Mouse (Mus musculus) embryonic facial prominence, embryonic 10.5 days (tissue): ENCODE measurements at regions not wholly inside any gene's neighbourhood (a gene's known extent, or its start where the extent isn't known, plus 50 kb on each side); places are given as distances from the start of the nearest gene placed in this dataset.
"Not testable (repeated sequence)": the region's sequence is repeated elsewhere in the genome, so short reads cannot be mapped to it uniquely, and the experiment has no call there.

Experiments used
- DNase-seq: peaks from one replicate; pipeline ENCODE4 v3.0.0-alpha.2; 2017; ENCODE audit warnings: low spot score
- H3K27ac ChIP-seq: fragments of 300-500 bp; sonication (generic); replicated peaks from 2 replicates; pipeline ENCODE4 v1.5.1; 2016; ENCODE audit warnings: mild to moderate bottlenecking
- H3K27me3 ChIP-seq: fragments of 300-500 bp; sonication (generic); replicated peaks from 2 replicates; pipeline ENCODE4 v1.6.1; 2016; ENCODE audit warnings: low read depth, mild to moderate bottlenecking; ENCODE audit not compliant: poor library complexity, severe bottlenecking
- H3K36me3 ChIP-seq: fragments of 300-500 bp; sonication (generic); replicated peaks from 2 replicates; pipeline ENCODE4 v1.6.1; 2016; ENCODE audit warnings: mild to moderate bottlenecking, moderate library complexity
- H3K4me1 ChIP-seq: fragments of 300-500 bp; sonication (generic); 2 replicates; pipeline ENCODE4 v1.6.1; 2016
- H3K4me3 ChIP-seq: fragments of 300-500 bp; sonication (generic); 2 replicates; pipeline ENCODE4 v1.5.1; 2016; ENCODE audit warnings: mild to moderate bottlenecking, moderate library complexity
- H3K9me3 ChIP-seq: fragments of 300-500 bp; sonication (generic); 2 replicates; pipeline ENCODE4 v1.6.1; 2016; ENCODE audit warnings: mild to moderate bottlenecking
- WGBS: fragments of 180-500 bp; shearing (Covaris S2); methylation state at CpG from one replicate; pipeline ENCODE4 v1.1.7; 2016; 5-methylcytosine and 5-hydroxymethylcytosine counted together

DNA sequence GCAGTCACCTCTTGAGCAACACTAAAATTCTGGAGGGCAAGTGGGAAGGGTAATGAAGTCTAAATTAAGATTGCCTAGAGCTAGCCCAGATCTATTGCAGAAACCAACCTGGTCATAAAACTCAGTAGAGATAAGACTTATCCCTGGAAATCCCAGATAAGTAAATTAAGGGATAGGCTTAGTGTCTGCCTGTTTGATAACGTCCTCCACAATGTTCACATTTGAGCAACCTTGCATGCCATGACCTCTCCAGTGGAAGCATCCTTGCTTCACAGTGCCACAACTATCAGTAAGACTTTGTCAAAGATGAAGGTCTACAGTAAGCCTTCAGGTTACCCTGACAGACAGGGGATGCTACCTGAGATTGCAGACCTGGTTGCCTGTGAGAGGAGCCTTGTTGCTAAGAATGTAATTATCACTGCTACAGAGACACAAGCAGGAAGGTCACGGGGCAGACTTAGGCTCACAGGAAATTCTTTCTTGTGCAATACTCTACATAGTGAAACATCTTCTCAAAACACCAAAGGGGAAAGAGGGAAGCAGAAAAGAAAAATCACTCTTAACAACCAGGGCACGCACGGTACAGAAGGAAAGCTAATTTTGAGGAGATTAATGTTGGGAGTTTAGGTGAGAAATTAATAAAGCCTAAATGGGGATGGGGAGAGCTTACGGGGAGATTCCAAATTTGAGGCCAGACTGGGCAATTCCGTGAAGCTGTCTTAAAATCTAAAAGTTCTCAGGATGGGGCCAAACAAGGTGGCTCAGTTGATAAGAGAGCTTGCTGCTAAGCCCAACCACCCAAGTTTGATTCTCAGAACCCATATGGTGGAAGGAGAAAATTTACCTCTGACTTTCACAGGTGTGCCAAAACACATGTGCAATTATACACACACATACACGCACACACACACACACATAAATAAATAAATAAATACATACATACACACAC lies 56.9 kb upstream of the Prdm9 start:
- no peak for DNase-seq
- Histone ChIP-seq H3K27me3 (no peaks in the 10 kb centered on the region), H3K27ac (no peak overlapping the region), H3K36me3 (no peaks in the 10 kb centered on the region), H3K9me3 (no peaks in the 10 kb centered on the region), H3K4me3 (no peak overlapping the region), H3K4me1 (no peaks in the 10 kb centered on the region)
- WGBS, result 81% methylated on average over 7 of the region's 7 CpGs

DNA sequence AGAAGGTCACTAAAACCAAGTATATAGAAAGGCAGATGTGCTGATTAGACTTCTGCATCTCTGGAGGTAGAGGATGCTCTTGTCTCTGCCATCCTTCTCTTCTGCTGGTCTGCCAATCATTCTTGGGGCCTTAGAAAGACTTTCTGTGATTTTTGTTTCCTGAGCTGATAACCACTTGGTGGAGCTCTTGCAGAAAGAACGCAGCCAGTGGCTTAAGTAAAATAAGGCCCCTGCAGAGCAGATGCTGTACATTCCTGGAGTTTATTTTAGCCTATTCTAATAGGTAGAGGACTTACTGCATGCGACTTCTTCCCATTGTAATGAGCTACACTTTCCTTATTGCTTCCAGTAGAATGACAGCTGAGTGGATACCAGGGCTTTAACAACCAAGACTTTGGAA lies 58.8 kb upstream of the Prdm9 start:
- no peaks in the 10 kb centered on the region for H3K4me1 ChIP-seq
- 5% methylated on average over 2 of the region's 2 CpGs for WGBS
- no peak overlapping the region for H3K27ac ChIP-seq
- H3K27me3 ChIP-seq, result no peaks in the 10 kb centered on the region
- H3K9me3 ChIP-seq, result peaks cover 4% of the 10 kb centered on the region; the same call in 1 of the 2 replicates
- no peak overlapping the region for H3K4me3 ChIP-seq
- no peaks in the 10 kb centered on the region for H3K36me3 ChIP-seq
- DNase-seq, result no peak

DNA sequence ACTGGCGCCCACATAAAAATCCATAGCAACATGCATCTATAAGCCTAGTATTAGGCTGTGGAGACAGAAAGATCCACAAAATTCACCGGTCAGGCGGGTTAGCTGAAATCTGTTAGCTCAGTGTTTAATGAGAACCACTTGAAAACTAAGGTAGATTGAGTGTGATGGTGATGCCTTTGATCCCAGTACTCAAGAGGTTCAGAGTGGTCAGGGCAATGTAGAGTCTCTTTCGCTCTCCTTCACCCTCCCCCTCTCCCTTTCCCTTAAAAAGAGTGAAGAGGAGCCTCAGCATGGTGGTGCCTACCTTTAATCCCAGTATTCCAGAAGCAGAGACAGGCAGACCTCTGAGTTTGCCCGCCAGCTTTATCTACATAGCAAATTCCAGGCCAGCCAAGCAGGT lies 66.6 kb upstream of the Prdm9 start:
- Histone ChIP-seq H3K27ac (no peak overlapping the region), H3K27me3 (no peaks in the 10 kb centered on the region), H3K4me1 (peaks cover 15% of the 10 kb centered on the region), H3K4me3 (no peak overlapping the region), H3K36me3 (no peaks in the 10 kb centered on the region), H3K9me3 (peaks cover 7% of the 10 kb centered on the region; the same call in 1 of the 2 replicates)
- WGBS, result 72% methylated on average over 5 of the region's 5 CpGs
- no peak for DNase-seq

DNA sequence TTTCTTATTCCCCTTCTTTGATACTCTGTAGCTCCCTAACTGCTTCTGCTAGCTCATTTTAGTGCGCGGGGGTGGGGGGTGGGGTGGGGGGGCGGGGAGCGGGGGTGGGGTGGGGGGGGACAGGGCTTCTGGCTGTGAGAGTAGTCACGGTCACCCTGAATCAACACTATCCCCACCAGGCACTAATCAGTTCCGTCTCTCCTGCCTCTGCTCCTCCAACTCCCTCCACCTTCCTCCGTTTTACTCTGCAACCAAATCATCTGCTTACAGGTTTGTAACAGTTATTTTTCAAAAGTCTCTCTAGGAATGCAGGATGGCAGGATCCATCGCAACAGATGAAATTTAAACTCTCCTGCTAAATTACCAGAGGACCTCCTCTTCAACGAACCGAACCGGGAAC lies 67.5 kb upstream of the Prdm9 start:
- Histone ChIP-seq H3K27ac (no peak overlapping the region), H3K27me3 (no peaks in the 10 kb centered on the region), H3K9me3 (peaks cover 7% of the 10 kb centered on the region; the same call in 1 of the 2 replicates), H3K4me3 (peak overlapping the region; percentile 46), H3K36me3 (no peaks in the 10 kb centered on the region), H3K4me1 (peaks cover 15% of the 10 kb centered on the region)
- peak; percentile 12 for DNase-seq
- 15% methylated on average over 11 of the region's 11 CpGs for WGBS

DNA sequence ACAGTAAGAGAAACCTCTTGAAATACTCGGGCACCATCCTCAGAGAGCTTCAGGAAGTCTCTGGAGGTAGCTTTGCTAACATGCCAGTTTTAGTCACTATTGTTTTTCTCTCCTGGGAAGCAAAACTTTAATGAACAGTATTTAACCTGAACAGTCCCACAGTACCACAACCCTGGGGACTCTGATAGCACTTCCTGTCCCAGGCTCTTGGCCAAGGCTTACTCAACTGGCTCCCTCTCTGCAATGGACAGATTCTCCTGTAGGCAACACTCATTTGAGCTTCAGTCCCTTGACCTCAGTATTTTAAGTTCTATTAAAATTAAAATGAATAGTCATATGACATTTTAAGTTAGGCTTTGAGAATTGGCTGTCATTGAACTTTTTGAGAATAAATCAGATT lies 67.9 kb upstream of the Prdm9 start:
- no peaks in the 10 kb centered on the region for H3K27me3 ChIP-seq
- 25% methylated on average over 1 of the region's 1 CpGs for WGBS
- peaks cover 15% of the 10 kb centered on the region for H3K4me1 ChIP-seq
- peaks cover 6% of the 10 kb centered on the region; the same call in 1 of the 2 replicates for H3K9me3 ChIP-seq
- H3K4me3 ChIP-seq, result no peak overlapping the region; the same call in 1 of the 2 replicates
- no peak for DNase-seq
- H3K27ac ChIP-seq, result no peak overlapping the region
- H3K36me3 ChIP-seq, result no peaks in the 10 kb centered on the region

DNA sequence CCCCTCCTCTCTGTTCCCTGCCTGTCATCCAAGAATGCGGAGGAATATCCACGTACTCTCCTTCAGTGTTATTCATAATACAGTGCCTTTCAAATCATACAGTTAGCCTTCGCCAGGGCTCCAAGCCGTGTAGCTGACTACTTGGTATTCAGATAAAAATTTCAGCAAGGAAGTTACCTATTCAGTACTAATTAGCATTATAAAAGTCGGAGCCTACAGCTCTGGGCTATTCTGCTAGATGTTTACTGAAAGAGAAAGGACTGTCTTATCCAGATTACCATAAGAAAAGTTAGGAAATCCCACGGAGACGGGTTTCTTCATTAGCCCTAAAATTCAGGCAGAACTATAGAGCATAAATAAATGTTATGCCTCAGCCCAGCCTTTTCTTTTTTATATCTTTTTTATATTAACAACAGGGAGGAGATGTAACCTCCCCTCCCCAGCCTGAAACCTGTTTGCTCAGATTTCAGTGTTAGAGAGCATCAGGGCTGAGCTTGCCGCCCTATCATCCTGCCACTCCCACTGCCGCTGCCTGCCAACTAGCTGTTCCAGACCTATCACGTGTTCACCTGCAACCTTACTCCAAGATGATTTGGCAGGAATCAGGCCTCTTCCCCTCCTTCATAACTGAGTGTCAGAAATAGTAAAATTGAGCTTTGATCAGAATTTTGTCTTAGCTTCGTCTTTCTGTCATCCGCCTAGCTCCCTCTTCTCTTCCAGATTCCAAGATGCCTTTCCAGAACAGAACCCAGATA lies 65.5 kb upstream of the Chd1 start:
- H3K4me3 ChIP-seq, H3K27ac ChIP-seq, H3K9me3 ChIP-seq, H3K36me3 ChIP-seq, DNase-seq, H3K4me1 ChIP-seq, H3K27me3 ChIP-seq: not testable (repeated sequence)
- 85% methylated on average over 12 of the region's 12 CpGs for WGBS

DNA sequence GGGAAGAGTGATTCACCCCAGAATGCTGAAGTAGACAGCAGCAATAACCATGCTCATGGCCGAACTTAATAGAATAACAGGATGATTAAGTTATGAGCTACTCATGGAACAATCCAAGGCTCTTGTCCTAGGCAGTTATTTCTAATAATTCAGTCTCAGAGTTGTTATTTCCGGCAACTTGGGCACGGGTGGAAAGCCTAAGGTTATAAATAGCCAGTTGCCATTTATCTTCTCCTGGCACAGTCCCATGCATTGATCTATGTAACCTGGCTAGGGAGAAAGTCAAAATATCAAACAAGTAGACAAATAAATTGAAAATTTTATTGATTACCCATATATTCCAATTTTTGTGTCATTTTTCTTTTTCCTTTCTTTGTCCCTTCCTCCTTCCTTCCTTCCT lies 64.0 kb upstream of the Chd1 start:
- Histone ChIP-seq H3K27ac (no peak overlapping the region), H3K4me1 (no peaks in the 10 kb centered on the region), H3K36me3 (no peaks in the 10 kb centered on the region), H3K9me3 (no peaks in the 10 kb centered on the region), H3K27me3 (no peaks in the 10 kb centered on the region), H3K4me3 (no peak overlapping the region)
- WGBS, result 84% methylated on average over 3 of the region's 3 CpGs
- DNase-seq, result no peak

DNA sequence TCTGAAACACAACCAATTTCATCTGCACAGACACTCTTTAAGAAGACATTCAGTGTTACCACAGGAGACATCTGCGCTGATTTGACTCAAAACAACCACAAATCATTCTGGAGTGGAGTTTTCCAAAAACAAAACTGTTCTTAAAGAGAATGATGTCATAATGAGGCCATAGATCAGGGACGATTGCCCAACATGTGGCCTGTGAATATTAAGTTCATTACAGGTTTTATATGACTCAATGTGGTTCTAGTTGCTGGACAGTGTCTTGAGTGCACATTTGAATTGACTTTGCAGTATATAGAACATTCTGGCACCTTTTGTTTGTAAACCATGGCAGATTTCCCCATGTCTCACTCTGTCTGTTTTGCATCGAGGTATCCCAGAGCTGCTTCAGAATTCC lies 63.0 kb upstream of the Chd1 start:
- DNase-seq, result no peak
- H3K27ac ChIP-seq, result no peak overlapping the region
- WGBS, result 81% methylated on average over 3 of the region's 3 CpGs

DNA sequence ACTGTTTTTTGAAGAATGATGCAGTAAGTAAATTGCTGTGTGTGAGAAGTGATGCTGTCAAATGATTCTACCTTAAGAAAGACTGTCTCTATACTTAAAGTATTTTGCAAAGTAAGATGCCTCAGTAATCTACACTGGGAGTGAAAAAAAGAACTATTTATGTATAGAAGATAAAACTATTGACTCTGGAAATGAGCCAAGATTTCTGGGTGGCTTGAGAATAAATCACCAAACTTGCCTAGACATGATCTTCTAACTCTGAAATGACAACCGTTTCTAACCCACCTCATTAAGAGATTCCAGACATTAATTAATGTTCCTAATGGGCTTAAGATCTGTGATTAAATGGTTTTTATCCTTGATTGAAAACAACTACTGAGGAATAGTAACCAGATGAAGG lies 58.0 kb upstream of the Chd1 start:
- Histone ChIP-seq H3K27me3 (no peaks in the 10 kb centered on the region), H3K27ac (no peak overlapping the region), H3K9me3 (no peaks in the 10 kb centered on the region), H3K4me3 (no peak overlapping the region), H3K4me1 (peaks cover 7% of the 10 kb centered on the region; the same call in 1 of the 2 replicates), H3K36me3 (no peaks in the 10 kb centered on the region)
- DNase-seq, result no peak
- 60% methylated on average over 1 of the region's 1 CpGs for WGBS

More for the DNA sequence above, 63.0 kb upstream of the Chd1 start:
- H3K4me3 ChIP-seq, result no peak overlapping the region
- H3K4me1 ChIP-seq, result no peaks in the 10 kb centered on the region
- H3K9me3 ChIP-seq, result no peaks in the 10 kb centered on the region
- H3K27me3 ChIP-seq, result no peaks in the 10 kb centered on the region
- no peaks in the 10 kb centered on the region for H3K36me3 ChIP-seq

DNA sequence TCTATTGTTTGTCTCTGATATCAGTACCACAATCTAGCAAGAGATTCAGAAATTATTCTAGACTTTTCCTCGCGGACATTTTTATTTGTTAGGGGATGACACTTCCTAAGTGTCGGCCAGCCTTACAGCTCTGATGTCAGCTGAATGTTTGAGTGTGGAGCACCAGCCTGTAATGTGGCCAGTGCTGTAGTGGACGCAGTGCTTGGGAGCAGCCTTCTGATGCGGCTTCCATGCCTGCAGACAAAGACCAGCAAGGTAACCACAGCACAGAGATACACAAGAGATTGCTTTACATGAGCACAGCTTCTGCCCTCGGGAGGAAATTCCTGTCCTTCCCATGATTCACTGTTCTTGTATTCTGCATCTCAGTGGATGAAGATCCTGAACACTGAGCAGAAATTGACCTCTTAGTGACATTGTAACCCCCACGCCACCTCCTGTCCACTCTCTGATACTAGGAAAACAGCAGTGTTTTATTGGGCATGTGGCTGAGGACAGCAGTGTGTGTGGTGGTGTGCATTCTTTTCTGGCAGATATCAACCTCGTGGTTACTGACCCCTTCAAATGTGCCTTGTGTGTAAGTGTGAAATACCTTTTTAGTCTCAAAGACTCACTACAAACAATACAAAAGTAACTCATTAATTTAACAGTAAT lies 54.6 kb upstream of the Chd1 start:
- Histone ChIP-seq H3K9me3 (no peaks in the 10 kb centered on the region), H3K4me1 (peaks cover 14% of the 10 kb centered on the region), H3K27ac (0 out of 2 replicates have a peak overlapping the region, but pooled peaks have one; percentile 21), H3K27me3 (no peaks in the 10 kb centered on the region), H3K4me3 (no peak overlapping the region), H3K36me3 (no peaks in the 10 kb centered on the region)
- WGBS, result 64% methylated on average over 8 of the region's 8 CpGs
- DNase-seq, result no peak

DNA sequence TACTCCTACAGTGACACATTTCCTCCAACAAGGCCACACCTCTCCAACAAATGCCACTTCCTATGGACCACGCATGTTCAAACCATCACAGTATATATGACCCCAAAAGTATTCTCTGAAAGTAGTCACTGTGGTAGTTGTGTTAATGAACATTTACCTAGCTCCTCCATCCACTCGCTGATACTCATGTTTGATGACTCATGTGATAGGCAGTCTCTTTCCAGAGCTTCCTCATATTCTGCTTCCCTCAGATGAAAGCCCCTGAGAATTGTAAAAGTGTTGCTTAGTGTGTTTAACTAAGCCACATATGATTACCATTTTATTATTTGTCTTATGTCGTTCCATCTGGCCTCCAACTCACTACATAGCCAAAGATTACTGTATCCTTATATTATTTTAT lies 52.9 kb upstream of the Chd1 start:
- Histone ChIP-seq H3K4me1 (peaks cover 22% of the 10 kb centered on the region), H3K9me3 (no peaks in the 10 kb centered on the region), H3K27me3 (no peaks in the 10 kb centered on the region), H3K27ac (no peak overlapping the region), H3K4me3 (no peak overlapping the region), H3K36me3 (no peaks in the 10 kb centered on the region)
- WGBS, result 93% methylated on average over 3 of the region's 3 CpGs
- no peak for DNase-seq
